Mouse (Mus musculus) ES-E14 (cell line): ENCODE data around the gene Kcnq5.

Experiments used
- ZC3H11A ChIP-seq: IDR thresholded peaks from 2 replicates; pipeline ENCODE4 v1.6.1; 2012; ENCODE audit warnings: low read depth, mild to moderate bottlenecking, inconsistent platforms, low read length, borderline replicate concordance
- ZNF384 ChIP-seq: IDR thresholded peaks from 2 replicates; pipeline ENCODE4 v1.6.1; 2012; ENCODE audit warnings: low read depth, low read length, inconsistent platforms

- no peak for TF ChIP-seq ZNF384
- TF ChIP-seq ZC3H11A = no peak
Measured at GRCm38 (mm10) chr1:21684444-21684843, 277.3 kb downstream of the Kcnq5 start.
